Mouse (Mus musculus): ENCODE data around the gene Chpf2.

Chpf2 gene

GRCm38 (mm10) chr5:24591796-24592470 is 5.4 kb downstream of the Chpf2 start:
- no peak for DNase-seq (ENCODE audit: low read depth)

- no peak for DNase-seq (ENCODE audit: low read depth)
Measured at GRCm38 (mm10) chr5:24592471-24593160, 6.1 kb downstream of the Chpf2 start.

- no peak for DNase-seq (ENCODE audit: low read depth)
Measured at GRCm38 (mm10) chr5:24593230-24593629, 6.7 kb downstream of the Chpf2 start.

- DNase-seq (ENCODE audit: low read depth) = no peak
Measured at GRCm38 (mm10) chr5:24593928-24594327, 7.4 kb downstream of the Chpf2 start.

- no peak for DNase-seq (ENCODE audit: low read depth)
Measured at GRCm38 (mm10) chr5:24594346-24594745, 7.8 kb downstream of the Chpf2 start.

- no peak for DNase-seq (ENCODE audit: low read depth)
Measured at GRCm38 (mm10) chr5:24595261-24595660, 8.7 kb downstream of the Chpf2 start.

GRCm38 (mm10) chr5:24595786-24596380 is 9.3 kb downstream of the Chpf2 start:
- no peak for DNase-seq (ENCODE audit: low read depth)

GRCm38 (mm10) chr5:24596519-24597171 is 10.1 kb downstream of the Chpf2 start:
- no peak for DNase-seq (ENCODE audit: low read depth)

- peak; percentile 94 for DNase-seq (ENCODE audit: low read depth)
Measured at GRCm38 (mm10) chr5:24597221-24597728, 10.7 kb downstream of the Chpf2 start.

- no peak for DNase-seq (ENCODE audit: low read depth)
Measured at GRCm38 (mm10) chr5:24597901-24598569, 11.5 kb downstream of the Chpf2 start.

- peak; percentile 82 for DNase-seq (ENCODE audit: low read depth)
Measured at GRCm38 (mm10) chr5:24598570-24599006, 12.0 kb downstream of the Chpf2 start.

- DNase-seq (ENCODE audit: low read depth) = no peak
Measured at GRCm38 (mm10) chr5:24599137-24599536, 12.6 kb downstream of the Chpf2 start.

- DNase-seq (ENCODE audit: low read depth) = no peak
Measured at GRCm38 (mm10) chr5:24600236-24600635, 13.7 kb downstream of the Chpf2 start.

GRCm38 (mm10) chr5:24601071-24601835 is 14.7 kb downstream of the Chpf2 start:
- DNase-seq (ENCODE audit: low read depth) = peak; percentile 48

GRCm38 (mm10) chr5:24601911-24602750 is 15.6 kb downstream of the Chpf2 start:
- peak; percentile 82 for DNase-seq (ENCODE audit: low read depth)

GRCm38 (mm10) chr5:24602751-24603343 is 16.3 kb downstream of the Chpf2 start:
- DNase-seq (ENCODE audit: low read depth) = peak; percentile 89

GRCm38 (mm10) chr5:24603431-24604010 is 17.0 kb downstream of the Chpf2 start:
- DNase-seq (ENCODE audit: low read depth) = no peak

- DNase-seq (ENCODE audit: low read depth) = peak; percentile 10
Measured at GRCm38 (mm10) chr5:24604080-24604655, 17.6 kb downstream of the Chpf2 start.

GRCm38 (mm10) chr5:24604656-24605100 is 18.1 kb downstream of the Chpf2 start:
- peak; percentile 94 for DNase-seq (ENCODE audit: low read depth)
